Mouse (Mus musculus): ENCODE measurements around the gene Mrvi1.
A peak's percentile ranks its signal among the peaks of the same experiment; 100 is the strongest.
"Not testable (repeated sequence)": the region's sequence is repeated elsewhere in the genome, so short reads cannot be mapped to it uniquely, and the experiment has no call there.

The Mrvi1 gene

DNA sequence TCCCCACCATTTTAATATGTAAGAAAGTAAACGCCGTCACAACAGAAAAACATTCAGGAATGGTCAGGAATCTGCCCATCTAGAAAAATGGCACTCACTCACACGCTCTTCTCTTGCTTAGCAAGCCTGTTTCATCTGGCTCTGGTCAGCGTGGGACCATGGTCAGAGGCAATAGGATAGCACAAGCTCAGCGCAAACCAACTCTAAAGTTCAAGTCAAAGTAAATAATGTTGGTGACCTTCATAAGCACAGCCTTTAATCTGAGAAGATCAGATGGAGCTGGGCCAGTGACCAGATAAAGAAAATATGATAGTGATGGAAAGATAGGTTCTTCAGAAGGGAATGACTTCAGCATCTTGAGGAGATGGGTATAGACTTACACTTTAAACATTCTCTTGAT lies 37.9 kb downstream of the Mrvi1 start:
- DNase-seq (ENCODE audit: extremely low spot score, low read depth, low spot score) = no peak

DNA sequence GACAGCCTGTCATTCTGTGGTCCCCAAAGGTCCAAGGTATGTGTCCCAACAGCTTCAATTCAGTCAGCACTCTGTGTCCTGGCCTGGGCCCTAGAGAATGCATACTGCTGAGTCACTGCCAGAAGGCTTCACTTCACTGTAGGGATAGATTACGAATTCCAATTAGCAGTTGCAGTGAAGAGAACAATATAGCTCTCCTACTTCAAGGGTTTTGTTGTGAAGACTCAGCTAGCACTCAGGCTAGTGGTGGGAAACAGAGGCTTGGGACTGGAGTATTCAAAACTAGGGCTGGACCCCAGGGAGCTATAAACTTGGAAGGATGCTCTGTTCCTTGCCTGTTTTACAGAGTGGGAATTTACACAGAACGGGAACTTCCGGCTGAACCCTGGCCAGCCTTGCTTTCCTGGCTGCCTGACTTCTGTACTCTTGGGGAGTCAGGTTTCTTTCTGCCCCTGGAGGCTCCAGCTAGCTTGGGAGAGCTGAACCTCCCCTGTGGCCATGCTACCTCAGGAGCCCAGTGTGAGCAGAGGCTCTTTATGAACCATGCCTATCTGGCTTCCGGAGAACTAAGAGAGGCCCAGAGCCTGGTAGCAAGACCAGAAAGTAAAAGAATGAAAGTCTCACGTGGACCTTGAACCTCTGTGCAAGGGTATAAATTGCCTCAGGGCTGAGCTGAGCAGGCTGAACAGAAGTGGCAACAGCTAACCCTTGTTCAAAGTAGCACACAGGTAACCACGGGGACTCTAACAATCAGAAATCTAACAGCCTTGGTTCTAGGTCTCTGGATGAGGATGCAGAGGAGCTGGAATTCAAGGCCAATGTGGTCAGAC lies 40.3 kb downstream of the Mrvi1 start:
- peak; percentile 18 for DNase-seq (ENCODE audit: extremely low spot score, low read depth, low spot score)

DNA sequence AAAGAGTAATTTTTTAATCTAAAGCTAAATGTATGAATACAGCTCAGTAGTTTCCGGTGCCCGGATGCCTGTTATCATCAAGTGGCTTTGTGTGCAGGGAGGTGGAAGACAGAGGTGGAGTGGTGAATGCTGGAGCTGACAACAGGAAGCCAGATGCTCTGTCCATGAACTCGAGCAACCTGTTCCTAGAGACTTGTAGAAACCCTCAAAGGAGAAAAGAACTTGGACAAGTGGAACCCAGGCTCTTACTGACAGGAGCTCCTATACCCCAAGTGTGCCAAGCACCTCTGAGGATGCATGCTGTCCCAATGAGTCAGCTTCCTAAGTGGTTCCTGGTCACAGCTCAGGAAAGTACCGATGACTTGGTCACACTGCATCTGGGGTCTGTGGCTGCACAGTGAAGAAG lies 41.1 kb downstream of the Mrvi1 start:
- no peak for DNase-seq (ENCODE audit: extremely low spot score, low read depth, low spot score)

DNA sequence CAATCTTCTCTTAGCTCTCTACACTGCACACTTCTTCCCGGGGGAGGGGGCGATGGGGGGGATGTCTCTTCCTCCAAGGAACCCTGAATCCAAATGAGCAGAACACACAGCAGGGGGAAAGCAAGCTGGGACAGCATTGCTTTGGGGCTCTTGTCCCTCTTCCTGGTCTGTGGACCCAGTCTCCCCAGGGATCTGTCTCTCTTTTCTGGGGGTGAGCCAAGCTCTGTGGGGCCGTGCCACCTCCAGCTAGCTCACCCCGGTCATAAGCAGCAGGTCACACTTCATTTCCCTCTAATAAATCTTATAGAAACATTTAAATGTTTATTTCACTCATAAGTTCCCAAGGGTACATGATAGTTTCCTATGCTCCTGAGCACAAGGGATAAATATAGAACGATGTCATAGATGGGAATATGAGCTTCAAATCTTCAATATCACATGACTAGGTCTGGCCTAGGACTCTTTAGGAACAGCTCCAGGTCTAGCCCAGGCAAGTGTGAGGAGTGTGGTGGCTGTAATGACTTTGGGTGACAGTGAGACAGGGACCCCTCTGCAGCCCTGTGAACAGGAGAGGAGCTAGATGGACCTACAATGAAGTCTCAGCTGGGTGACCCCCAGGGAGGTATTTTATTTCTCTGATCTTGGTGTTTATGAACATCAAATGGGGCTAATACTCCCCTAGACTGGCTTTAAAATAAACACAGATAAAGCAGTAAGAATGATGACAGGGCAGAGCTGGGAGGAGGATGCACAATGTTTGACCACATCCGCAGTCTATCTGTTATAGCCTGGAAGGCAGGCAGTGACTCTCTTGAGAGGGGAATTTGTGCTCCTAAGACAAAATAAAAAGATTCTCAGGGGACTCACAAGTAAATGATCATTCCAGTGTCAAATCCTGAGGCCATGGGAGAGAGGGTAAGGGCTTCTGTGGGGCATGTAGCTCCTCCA lies 46.2 kb downstream of the Mrvi1 start:
- DNase-seq (ENCODE audit: extremely low spot score, low read depth, low spot score) = no peak

DNA sequence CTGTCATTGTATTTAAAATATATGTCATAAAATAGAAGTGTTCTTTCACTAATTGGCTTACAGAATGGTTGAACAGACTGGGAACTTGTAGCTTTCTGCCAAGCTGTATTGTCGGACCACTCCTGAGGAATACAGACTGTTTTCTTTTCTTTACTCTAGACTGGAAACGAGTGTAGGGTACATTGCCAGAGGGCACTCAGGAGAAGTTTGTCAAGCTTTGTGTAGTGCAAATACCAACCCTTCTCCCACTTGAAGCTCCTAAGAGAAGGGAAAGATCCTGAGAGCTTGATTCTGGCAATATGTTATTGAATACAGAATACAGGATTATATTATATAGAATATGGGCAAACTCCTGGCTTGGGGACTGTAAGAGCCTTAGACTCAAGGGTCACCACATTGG lies 48.3 kb downstream of the Mrvi1 start:
- DNase-seq (ENCODE audit: extremely low spot score, low read depth, low spot score) = no peak

DNA sequence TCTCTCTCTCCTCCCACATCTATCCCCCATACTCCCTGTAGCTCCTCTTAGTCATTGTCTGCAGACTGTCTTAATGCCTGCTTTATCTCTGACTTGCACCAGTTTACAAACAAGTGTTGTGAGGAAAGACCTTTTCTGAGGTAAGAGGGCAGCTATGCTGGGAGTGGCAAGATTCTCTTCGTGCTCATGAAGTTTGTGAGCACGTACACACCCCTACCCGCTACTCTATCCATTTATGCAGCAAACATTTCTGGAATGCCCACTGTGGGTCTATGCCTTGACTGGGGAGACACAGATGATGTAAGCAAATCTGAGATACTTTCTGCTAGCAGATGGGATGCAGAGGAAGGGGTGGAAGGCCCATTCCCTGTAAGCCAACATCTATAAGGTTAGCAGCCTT lies 48.9 kb downstream of the Mrvi1 start:
- no peak for DNase-seq (ENCODE audit: extremely low spot score, low read depth, low spot score)

DNA sequence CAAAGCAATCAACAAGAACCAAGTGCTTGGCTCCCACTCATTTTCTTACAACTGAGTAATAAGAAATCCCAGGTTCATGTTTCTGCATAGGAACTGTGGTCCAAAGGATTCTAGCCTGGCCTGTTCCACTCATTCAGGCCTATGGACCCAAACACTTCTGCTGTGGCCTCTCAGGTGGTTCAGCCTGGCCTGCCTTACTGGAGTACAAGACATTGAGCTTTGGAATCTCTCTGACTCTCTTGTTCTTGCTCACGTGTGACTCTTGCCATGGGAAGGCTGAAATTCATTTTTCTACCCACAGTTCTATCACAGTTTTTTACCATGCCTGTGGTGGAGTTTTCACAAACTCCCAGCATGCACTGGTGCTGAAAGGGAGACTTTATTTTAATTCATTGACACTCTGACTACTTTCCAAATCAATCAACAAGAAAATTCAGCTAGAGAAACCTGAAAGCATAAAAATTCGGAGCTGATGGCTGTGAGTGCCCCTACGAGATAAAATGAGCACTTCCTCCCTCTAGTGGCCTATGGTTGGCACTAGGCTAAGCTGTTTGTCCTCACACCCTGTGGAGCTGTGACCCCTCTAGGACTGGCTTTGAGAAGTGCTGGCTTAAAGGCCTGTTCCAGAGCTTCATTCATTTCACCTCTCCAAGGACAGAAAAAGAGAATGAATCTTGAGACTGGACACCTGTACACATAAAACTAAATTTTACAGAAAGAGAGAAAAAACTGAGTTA lies 52.0 kb downstream of the Mrvi1 start:
- no peak for DNase-seq (ENCODE audit: extremely low spot score, low read depth, low spot score)

DNA sequence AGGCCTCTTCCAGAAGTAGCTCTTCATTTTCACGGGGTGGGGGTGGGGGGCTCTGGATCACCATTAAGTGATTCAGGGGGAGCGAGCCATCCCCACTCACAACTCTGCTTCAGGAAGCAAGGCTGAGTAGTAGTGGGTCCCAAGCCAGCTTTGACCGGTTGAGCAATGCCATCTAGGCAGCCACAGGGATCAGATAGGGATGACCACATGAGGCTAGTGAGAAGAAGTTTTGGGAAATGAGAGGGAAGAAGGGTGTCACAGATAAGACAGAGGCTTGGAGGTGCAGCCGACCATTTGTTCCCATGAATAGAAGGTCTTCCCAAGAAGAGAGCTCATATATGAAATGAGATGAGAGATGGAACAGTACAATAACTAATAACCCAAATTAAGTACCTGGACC lies 55.7 kb downstream of the Mrvi1 start:
- no peak for DNase-seq (ENCODE audit: extremely low spot score, low read depth, low spot score)

DNA sequence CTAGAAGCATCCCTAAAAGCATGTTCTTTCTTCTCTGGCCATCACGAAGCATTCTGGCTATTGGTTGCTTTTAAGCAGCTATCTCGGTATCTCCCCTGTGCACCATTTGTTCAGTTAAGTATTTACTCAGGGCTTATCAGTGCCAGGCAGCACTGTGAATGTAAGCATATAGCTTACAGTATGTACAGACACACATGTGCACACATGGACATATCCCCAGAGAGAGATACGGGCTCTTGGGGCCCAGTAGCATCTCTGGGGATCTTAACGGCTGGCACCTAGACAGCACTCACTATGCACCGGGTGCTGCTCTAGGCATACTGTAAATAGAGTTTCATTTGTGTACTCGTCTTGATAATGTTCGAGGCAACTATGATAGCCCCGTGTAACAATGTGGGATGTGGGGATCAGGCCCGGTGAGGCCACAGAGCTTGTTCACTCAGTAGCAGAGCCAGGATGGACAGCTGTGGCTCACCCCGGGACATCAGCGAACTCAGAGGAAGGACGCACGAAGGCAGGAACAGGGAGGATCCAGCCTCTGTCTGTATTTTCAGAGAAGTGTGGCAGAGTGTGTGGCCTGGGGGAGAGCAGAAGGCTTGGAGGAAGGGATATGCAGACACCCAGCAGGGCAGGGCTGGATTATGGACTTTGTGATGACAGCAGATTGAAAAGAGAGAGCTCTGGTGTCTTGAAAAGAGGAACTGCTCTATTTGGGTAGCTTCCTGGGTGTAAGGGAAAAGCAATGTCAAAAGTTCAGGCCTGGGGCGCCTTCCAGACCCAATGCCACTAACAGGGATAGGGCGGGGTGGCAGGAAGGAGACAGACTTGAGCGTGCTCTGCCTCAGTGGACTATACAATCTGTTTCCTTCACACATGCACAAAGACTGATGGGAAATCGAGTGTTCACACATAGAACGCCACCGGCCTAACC lies 61.7 kb downstream of the Mrvi1 start:
- DNase-seq (ENCODE audit: extremely low spot score, low read depth, low spot score) = no peak

DNA sequence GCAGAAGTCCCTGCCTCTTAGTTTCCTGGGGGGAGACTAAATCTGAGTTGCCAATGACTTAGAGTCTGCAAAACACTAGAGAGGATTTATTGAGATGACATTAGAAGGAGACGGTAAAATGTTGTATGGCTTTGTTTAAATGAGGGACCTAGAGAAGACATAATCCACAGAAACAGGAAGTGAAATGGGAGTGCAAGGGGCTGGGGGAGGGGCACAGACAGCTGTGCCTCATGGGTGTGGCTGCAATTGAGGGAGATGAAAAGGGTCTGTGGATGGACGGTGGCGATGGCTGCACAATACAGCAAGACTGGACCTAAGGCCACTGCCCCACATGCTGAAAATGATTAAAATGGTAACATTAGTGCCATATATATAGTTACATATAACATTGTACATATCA lies 62.5 kb downstream of the Mrvi1 start:
- no peak for DNase-seq (ENCODE audit: extremely low spot score, low read depth, low spot score)

DNA sequence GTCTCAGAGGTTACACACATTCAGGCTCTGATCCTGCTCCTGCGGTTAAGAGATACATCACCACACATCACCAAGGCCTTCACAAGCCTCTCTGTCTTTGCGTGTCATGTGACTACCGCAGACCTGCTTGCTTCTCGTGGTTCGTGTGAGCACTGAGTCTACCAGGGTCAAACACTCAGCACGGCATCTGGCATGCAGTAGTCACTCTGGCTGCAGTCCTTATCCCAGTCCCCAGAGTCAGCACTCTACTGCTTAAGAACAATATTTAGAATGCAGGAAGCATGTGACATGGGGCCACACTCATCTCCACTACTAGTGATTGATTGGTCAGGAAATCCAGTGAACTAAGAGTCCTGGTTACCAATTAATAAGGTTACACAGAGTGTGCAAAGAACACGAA lies 66.3 kb downstream of the Mrvi1 start:
- no peak for DNase-seq (ENCODE audit: extremely low spot score, low read depth, low spot score)

DNA sequence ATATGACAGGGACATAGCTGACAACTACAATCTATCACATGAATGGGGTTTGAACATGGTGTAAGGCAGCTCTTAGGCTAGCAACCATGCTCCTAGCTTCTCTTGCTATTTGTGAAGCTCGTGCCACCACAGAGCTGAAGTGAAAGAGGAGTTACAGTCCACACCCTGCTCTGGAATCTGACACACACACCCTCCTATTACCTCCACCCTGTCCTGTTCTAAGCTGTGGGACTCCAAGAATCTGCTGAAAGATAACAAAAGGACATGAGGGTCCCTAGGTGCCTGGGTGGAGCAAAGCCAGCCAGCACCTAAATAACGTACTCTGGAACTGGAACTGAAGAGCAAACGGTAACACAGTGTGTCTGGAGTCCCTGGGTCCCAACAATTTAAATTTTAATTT lies 67.7 kb downstream of the Mrvi1 start:
- no peak for DNase-seq (ENCODE audit: extremely low spot score, low read depth, low spot score)

DNA sequence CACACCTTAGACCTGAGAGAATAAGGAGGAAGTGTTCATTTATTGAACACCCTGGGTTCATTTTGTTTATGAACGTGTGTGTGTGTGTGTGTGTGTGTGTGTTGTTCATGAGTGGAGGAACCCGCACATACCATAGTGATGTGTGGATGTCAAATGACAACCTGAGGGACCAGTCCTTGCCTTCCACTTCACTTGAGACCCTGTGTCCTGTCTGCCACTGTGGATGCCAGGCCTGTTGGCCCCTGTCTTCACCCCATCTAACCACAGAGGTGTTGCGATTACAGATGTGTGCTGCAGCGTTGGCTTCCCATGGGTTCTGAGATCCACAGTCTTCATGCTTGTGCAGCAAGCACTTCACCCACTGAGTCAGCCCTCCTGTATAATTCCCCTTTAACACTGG lies 68.5 kb downstream of the Mrvi1 start:
- no peak for DNase-seq (ENCODE audit: extremely low spot score, low read depth, low spot score)

DNA sequence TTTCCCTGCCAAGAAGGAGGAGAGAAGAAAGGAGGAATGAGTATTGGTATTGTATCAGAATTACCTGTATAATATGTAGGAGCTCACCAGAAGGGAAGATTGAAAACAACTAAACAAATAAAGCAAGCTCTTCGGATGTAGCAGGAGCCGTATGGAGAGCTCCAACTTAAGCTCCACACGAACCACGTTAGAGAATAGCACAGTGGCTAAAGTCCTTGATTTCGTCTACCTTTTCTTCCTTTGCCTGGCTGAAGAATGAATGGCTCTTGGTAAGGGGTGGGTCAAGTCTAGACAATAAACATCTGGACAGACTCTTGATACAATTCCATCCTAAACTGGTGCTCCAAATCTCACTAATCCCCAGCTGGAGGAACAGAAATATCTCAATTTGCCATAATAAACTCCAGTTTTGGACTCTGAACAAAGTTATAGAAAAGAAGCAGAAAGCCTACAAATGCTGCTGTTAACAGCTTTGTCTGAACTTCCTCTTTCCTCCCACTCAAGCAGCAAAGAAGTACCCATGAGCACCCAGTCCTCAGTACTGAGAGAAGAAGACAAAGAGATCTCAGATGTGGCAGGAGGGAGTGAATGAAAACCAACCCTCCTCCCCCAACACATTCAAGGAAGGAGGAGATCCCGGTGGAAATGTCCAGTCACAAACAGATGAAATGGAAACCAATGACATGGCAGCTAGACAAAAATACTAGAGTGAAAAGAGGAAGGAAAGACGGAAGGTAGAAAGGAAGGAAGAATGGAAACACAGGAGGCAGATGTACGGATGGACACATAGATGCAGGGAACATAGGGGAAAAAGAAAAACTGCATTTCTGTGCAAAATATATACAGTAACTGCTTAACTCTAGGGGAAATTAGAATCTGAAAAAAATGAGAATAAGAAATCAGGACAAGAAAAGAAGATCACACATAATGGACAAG lies 73.8 kb downstream of the Mrvi1 start:
- no peak for DNase-seq (ENCODE audit: extremely low spot score, low read depth, low spot score)

DNA sequence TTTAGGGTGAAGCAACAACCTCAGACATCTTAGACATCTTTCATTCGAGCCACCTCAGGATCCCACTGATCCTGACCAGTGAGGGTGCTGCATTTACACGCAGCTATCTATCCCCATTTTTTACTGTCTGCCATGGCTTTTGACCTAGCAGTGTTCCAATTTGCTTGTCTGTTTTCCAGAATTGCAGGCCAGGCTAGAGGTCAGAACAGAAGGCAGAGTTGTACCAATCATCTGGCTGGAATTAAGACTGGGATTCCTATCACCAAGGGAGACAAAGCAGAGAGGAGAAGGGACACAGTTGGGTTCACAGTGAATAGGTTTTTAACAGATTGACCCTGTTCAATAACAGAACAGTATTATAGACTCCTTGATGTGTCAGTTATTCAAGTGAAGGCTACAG lies 75.7 kb downstream of the Mrvi1 start:
- DNase-seq (ENCODE audit: extremely low spot score, low read depth, low spot score) = no peak

DNA sequence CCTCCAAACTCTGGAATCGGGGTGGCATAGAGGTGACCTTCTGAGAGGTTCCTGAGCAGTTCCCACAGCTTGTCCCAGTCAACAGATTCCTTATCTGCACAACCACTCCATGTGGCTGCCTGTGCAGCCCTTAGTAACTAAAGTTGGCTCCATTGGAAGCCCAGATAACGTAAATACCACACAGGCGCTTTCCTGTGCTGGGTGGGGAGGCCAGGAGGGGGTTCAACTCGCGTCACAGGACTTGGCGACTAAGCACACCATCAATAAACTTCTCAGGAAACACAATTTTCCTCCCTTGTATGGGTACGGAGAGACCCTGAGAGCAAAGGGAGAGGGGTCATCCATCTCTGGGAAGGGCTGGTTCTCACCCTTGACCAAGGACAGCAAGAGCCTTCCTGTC lies 79.0 kb downstream of the Mrvi1 start:
- no peak for DNase-seq (ENCODE audit: extremely low spot score, low read depth, low spot score)

DNA sequence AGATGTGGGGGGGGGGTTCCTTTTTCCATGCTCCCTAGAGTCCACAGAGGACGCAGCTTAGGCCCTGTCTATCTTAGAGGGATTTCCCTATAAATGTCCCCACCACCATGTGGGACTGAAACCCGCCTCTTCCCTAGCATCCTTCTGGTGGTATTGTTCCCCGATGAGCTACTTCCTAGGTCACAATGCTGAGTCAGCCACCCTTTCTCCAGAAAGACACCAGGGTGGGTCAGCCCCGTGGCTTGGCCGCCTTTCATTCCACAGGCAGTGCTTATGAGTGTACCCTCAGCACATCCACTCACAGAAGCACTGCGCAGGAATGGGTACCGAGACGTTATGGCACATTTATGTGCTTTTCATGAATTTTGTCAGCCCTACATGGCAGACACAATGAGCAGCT lies 85.1 kb downstream of the Mrvi1 start:
- no peak for DNase-seq (ENCODE audit: extremely low spot score, low read depth, low spot score)

DNA sequence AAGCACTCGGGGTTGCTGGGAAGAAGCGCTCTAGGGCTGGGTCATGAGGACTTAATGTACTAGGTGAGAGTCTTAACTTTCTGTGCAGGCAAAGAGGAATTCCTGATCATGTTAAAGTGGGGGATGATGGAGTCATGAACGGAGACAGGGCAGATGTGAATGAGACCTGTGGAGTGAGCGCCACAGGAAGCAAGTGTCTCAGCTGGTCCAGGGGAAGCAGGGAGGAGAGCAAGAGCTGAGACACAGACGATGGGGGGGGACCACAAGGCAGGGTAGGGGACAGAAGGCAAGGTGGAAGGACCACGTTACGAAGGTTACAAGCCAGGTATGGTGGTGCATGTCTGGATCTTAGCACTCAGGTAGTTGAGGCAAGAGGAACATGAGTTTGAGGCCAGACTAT lies 85.8 kb downstream of the Mrvi1 start:
- no peak for DNase-seq (ENCODE audit: extremely low spot score, low read depth, low spot score)

DNA sequence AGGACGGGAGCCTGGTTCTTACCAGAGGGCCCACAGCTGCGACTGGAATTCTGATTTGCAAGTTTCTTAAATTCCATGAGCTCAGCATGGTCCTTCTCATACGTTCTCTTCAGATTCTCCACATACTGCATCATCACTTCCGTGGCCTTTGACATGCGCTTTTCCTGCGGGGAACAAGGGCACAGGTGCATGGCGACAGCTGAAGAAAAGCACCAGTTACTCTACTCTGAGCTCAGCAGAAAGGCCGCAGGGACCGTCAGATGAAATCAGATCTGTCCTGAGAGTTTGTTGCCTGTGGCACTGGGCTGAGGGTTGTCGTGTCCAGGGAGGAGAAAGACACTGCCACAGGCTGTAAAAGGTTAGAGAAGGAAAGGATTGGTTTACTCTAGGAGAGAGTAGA lies 86.5 kb downstream of the Mrvi1 start:
- not testable (repeated sequence) for DNase-seq (ENCODE audit: extremely low spot score, low read depth, low spot score)
